Mouse (Mus musculus): ENCODE measurements around the gene Naa80. TPM values are rescaled to one million over a fixed set of nuclear protein-coding genes. Genes with fewer than 3 reads are reported as not detected.

Gene Naa80
- total RNA-seq, 2 experiments from 2014 or later, result 11.9 to 13.0 TPM

DNA sequence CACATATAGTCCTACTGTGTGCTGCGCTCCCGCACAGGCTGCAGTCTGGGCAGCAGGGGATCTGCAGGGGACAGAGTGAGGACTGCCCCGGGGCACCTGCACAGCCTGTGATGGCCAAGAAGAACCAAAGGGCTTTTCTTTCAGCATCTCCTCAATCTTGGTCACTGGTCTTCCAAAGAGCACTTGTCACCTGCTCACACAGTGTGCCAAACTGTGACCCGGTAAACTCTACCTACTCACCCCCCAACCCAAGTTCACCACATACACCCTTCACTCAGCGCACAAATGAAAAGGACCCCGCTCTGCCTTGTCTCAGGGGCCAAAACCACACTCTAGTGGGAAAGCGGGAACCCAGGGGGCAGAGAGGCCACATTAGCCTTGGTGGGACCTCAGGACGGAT lies 53.2 kb downstream of the Naa80 start:
- no peak for DNase-seq
- intact Hi-C loops (cut with DNase I), result no loop called here

DNA sequence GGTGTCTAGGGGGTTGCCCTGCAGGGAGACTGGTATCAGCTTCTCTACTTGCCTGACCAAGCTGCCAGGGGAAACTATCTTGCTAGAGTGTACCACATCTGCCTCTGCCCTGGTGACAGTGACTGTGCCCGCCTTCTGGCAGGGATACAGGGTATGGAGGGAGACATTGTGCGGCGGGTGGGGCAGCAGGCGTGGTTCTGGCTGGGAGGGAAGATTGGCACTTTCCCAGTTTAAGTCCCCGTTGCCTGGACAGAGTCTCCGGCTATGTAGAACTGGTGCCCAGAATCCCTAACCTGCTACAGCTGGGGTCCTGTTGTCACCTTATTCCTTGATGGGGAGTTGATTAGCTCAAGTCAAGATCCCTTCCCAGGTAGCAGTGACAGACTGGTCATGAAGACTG lies 53.8 kb downstream of the Naa80 start:
- intact Hi-C loops (cut with DNase I), result no loop called here
- DNase-seq, result peak; percentile 80

DNA sequence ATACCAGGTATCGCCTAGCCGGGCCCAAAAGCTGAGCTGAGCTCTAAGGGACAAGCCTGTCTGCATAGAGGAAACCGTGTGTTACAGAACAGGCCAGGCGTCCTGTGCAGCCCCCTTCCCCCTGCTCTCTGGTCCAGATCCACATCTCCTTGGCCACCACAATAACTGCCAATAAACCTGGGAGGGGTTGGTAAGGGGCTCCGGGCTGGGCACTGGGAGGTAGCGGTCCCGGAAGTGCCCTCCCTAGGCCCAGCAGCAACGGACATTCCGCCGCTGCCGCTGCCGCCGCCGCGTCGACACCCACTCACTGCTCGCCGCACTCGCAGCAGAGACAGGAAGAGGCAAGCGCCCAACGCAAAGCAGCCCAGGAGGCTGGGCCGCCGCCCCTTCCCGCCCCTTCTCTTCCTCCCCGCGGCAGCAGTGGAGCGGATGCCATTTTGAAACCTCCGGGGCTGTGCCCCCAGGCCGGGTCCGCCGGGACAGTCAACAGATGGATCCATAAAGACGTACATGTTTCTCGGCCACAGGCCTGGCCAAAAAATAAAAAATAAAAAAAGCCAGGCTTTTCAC lies 54.5 kb downstream of the Naa80 start:
- intact Hi-C loops (cut with DNase I), result no loop called here

More for the DNA sequence above, 54.5 kb downstream of the Naa80 start:
- peak; percentile 54 for DNase-seq

Other genes starting within 250 kb of the Naa80 start
- gene Hemk1, start 240.5 kb upstream of the Naa80 start, total RNA-seq (2021), result 10 to 100 TPM; 15.9 to 18.1 TPM
- 1 to 10 TPM; 5.3 to 5.4 TPM for gene 6430571L13Rik, start 238.3 kb upstream of the Naa80 start, total RNA-seq (2021)
- gene Cacna2d2, start 179.3 kb upstream of the Naa80 start, total RNA-seq (2021), result 10 to 100 TPM; 31.9 to 50.0 TPM
- 10 to 100 TPM; 29.4 to 30.4 TPM for gene Tmem115, start 44.9 kb upstream of the Naa80 start, total RNA-seq (2021)
- gene Cyb561d2, start 36.7 kb upstream of the Naa80 start, total RNA-seq (2021), result 10 to 100 TPM; 25.6 to 28.4 TPM
- 10 to 100 TPM; 35.2 to 38.5 TPM for gene Nprl2, start 36.7 kb upstream of the Naa80 start, total RNA-seq (2021)
- gene Zmynd10, start 31.6 kb upstream of the Naa80 start, total RNA-seq (2021), result 1 to 10 TPM; 3.9 to 4.7 TPM
- gene Rassf1, start 27.3 kb upstream of the Naa80 start, total RNA-seq (2021), result 10 to 100 TPM; 24.9 to 25.4 TPM
- gene Tusc2, start 15.6 kb upstream of the Naa80 start, total RNA-seq (2021), result 10 to 100 TPM; 65.4 to 66.9 TPM
- 10 to 100 TPM; 20.8 to 28.4 TPM for gene Hyal2, start 10.9 kb upstream of the Naa80 start, total RNA-seq (2021)
- gene Hyal1, start 2.0 kb upstream of the Naa80 start, total RNA-seq (2021), result 1 to 10 TPM; 3.8 to 4.1 TPM
- gene Hyal3, start 1.9 kb downstream of the Naa80 start, total RNA-seq (2021), result 1 to 10 TPM; 1.5 to 2.1 TPM
- gene Ifrd2, start 8.8 kb downstream of the Naa80 start, total RNA-seq (2021), result 10 to 100 TPM; 12.5 to 14.5 TPM
- gene Sema3b, start 30.3 kb downstream of the Naa80 start, total RNA-seq (2021), result 1 to 10 TPM; 3.9 to 5.6 TPM
- gene Gnai2, start 56.5 kb downstream of the Naa80 start, total RNA-seq (2021), result 100 to 1,000 TPM; 302 to 303 TPM
- 10 to 100 TPM; 65.0 to 68.4 TPM for gene Slc38a3, start 90.6 kb downstream of the Naa80 start, total RNA-seq (2021)
- 1 to 10 TPM in 1 of 2 experiments, under 1 TPM in 1; 0.30 to 1.1 TPM for gene Gnat1, start 100.8 kb downstream of the Naa80 start, total RNA-seq (2021)
- gene Sema3f, start 131.6 kb downstream of the Naa80 start, total RNA-seq (2021), result 10 to 100 TPM; 44.6 to 52.6 TPM
- 100 to 1,000 TPM; 194 to 195 TPM for gene Rbm5, start 192.1 kb downstream of the Naa80 start, total RNA-seq (2021)

Measured in left cerebral cortex, postnatal 4 days (tissue).